ENCODE assay signal across 8 mouse cellular contexts in genomic region chr8:70528182-70528797, GRCm38 (mm10). TPM values are rescaled to one million over a fixed set of nuclear protein-coding genes. Genes with fewer than 3 reads are reported as not detected.
DNase-seq lines count a peak whose midpoint lies in the region; ATAC-seq and TF ChIP-seq lines count a peak whose summit lies in the region.

No protein-coding gene starts in this region.

- H3K4me3 ChIP-seq in layer of hippocampus, adult 2 months: peak overlapping the region; percentile 96
- H3K4me3 ChIP-seq in embryonic facial prominence, embryonic 10.5 days: peak overlapping the region; percentile 90
- peak overlapping the region; percentile 92 for H3K4me3 ChIP-seq in intestine, embryonic 16.5 days (ENCODE audit: low read length)
- peak overlapping the region; percentile 75 for H3K4me3 ChIP-seq in neural tube, embryonic 12.5 days

- H3K9ac ChIP-seq in intestine, embryonic 16.5 days (ENCODE audit: low read depth, low read length): peak overlapping the region; percentile 96
- peak overlapping the region; percentile 77 for H3K9ac ChIP-seq in neural tube, embryonic 12.5 days

- H3K4me2 ChIP-seq in intestine, embryonic 16.5 days (ENCODE audit: low read depth, low read length): peak overlapping the region; percentile 77
- peak overlapping the region; percentile 82 for H3K4me2 ChIP-seq in neural tube, embryonic 12.5 days (replicated peaks)

- 38% methylated on average over 13 of the region's 13 CpGs for WGBS in embryonic facial prominence, embryonic 10.5 days
- 24% methylated on average over 13 of the region's 13 CpGs for WGBS in intestine, embryonic 16.5 days
- WGBS in neural tube, embryonic 12.5 days: 38% methylated on average over 13 of the region's 13 CpGs

- H3K9me3 ChIP-seq in embryonic facial prominence, embryonic 10.5 days: no peaks in the 10 kb centered on the region
- no peaks in the 10 kb centered on the region for H3K9me3 ChIP-seq in intestine, embryonic 16.5 days (ENCODE audit: control insufficient read depth, low read length)
- H3K9me3 ChIP-seq in neural tube, embryonic 12.5 days: no peaks in the 10 kb centered on the region

- TF ChIP-seq CTCF in layer of hippocampus, adult 2 months (conservative IDR thresholded peaks at IDR 0.05): no peak

- peak overlapping the region; percentile 96 for H3K27ac ChIP-seq in layer of hippocampus, adult 2 months
- H3K27ac ChIP-seq in embryonic facial prominence, embryonic 10.5 days (replicated peaks): peak overlapping the region; percentile 99
- peak overlapping the region; percentile 90 for H3K27ac ChIP-seq in intestine, embryonic 16.5 days (ENCODE audit: low read length)
- H3K27ac ChIP-seq in neural tube, embryonic 12.5 days: 0 out of 2 replicates have a peak overlapping the region, but pooled peaks have one; percentile 50

- ATAC-seq in intestine, embryonic 16.5 days: no peak
- ATAC-seq in neural tube, embryonic 12.5 days (ENCODE audit: low FRiP score, low read depth): no peak
- no peak for ATAC-seq in granulocyte monocyte progenitor cell, adult 5-6 weeks (replicated peaks; ENCODE audit: poor library complexity, severe bottlenecking)

- H3K27me3 ChIP-seq in embryonic facial prominence, embryonic 10.5 days (replicated peaks; ENCODE audit: low read depth, poor library complexity, severe bottlenecking): no peaks in the 10 kb centered on the region
- H3K27me3 ChIP-seq in intestine, embryonic 16.5 days (replicated peaks; ENCODE audit: control insufficient read depth, insufficient read depth, low read length): no peaks in the 10 kb centered on the region
- no peaks in the 10 kb centered on the region for H3K27me3 ChIP-seq in neural tube, embryonic 12.5 days (replicated peaks)

- H3K36me3 ChIP-seq in embryonic facial prominence, embryonic 10.5 days (replicated peaks): peaks cover 42% of the 10 kb centered on the region
- H3K36me3 ChIP-seq in intestine, embryonic 16.5 days (ENCODE audit: control insufficient read depth, insufficient read depth, low read length): peaks cover 18% of the 10 kb centered on the region
- H3K36me3 ChIP-seq in neural tube, embryonic 12.5 days: peaks cover 33% of the 10 kb centered on the region

- H3K4me1 ChIP-seq in embryonic facial prominence, embryonic 10.5 days: peaks cover 30% of the 10 kb centered on the region
- peaks cover 16% of the 10 kb centered on the region for H3K4me1 ChIP-seq in intestine, embryonic 16.5 days (ENCODE audit: control insufficient read depth, insufficient read depth, low read length)
- H3K4me1 ChIP-seq in neural tube, embryonic 12.5 days: peaks cover 20% of the 10 kb centered on the region

- no peak for DNase-seq in layer of hippocampus, adult 2 months (ENCODE audit: low spot score in 2 of 2)
- DNase-seq in layer of hippocampus, postnatal 25 days (ENCODE audit: extremely low spot score in 1 of 2, low spot score in 1 of 2): no peak
- no peak for DNase-seq in embryonic facial prominence, embryonic 10.5 days (ENCODE audit: low spot score)
- DNase-seq in right cerebral cortex, adult 18-20 months: no peak
- no peak for DNase-seq in natural killer cell, adult 2 months (ENCODE audit: low spot score in 2 of 2)

RNA-seq across cellular contexts. Expression of gene Kxd1, which starts 0.5 kb away (rescaled TPM):
- total RNA-seq in layer of hippocampus, adult 2 months (2021): 10 to 100 TPM; 37.2 to 40.7 TPM
- total RNA-seq in layer of hippocampus, postnatal 25 days (2021): 10 to 100 TPM; 37.8 to 38.0 TPM
- 49.7 and 51.0 TPM in 2 replicates for polyA plus RNA-seq in embryonic facial prominence, embryonic 10.5 days (2016; fragmentation: Nextera tagmentation; extraction: Ambion mirVana)
- 65.3 and 67.3 TPM in 2 replicates for polyA plus RNA-seq in intestine, embryonic 16.5 days (2015; fragmentation: Nextera tagmentation; extraction: Ambion mirVana)
- polyA plus RNA-seq in neural tube, embryonic 12.5 days (2016; fragmentation: Nextera tagmentation; extraction: Ambion mirVana): 45.5 and 50.3 TPM in 2 replicates
- total RNA-seq in granulocyte monocyte progenitor cell, adult 5-6 weeks (2014; fragmentation: Nextera tagmentation): 83.7 and 84.5 TPM in 2 replicates
- total RNA-seq in granulocyte monocyte progenitor cell, adult 5-6 weeks (2017): 68.7 and 74.4 TPM in 2 replicates

RNA-seq across cellular contexts. Expression of gene Fkbp8, which starts 0.8 kb away (rescaled TPM):
- total RNA-seq in layer of hippocampus, adult 2 months (2021): 100 to 1,000 TPM; 447 to 453 TPM
- total RNA-seq in layer of hippocampus, postnatal 25 days (2021): 100 to 1,000 TPM; 432 to 468 TPM
- polyA plus RNA-seq in embryonic facial prominence, embryonic 10.5 days (2016; fragmentation: Nextera tagmentation; extraction: Ambion mirVana): 278 and 285 TPM in 2 replicates
- polyA plus RNA-seq in intestine, embryonic 16.5 days (2015; fragmentation: Nextera tagmentation; extraction: Ambion mirVana): 320 and 328 TPM in 2 replicates
- polyA plus RNA-seq in neural tube, embryonic 12.5 days (2016; fragmentation: Nextera tagmentation; extraction: Ambion mirVana): 349 and 353 TPM in 2 replicates
- total RNA-seq in granulocyte monocyte progenitor cell, adult 5-6 weeks (2014; fragmentation: Nextera tagmentation): 113 and 149 TPM in 2 replicates
- 107 and 118 TPM in 2 replicates for total RNA-seq in granulocyte monocyte progenitor cell, adult 5-6 weeks (2017)

RNA-seq across cellular contexts. Expression of gene Ell, which starts 11.0 kb away (rescaled TPM):
- total RNA-seq in layer of hippocampus, adult 2 months (2021): 10 to 100 TPM; 20.5 to 24.4 TPM
- 10 to 100 TPM; 20.3 to 23.5 TPM for total RNA-seq in layer of hippocampus, postnatal 25 days (2021)
- polyA plus RNA-seq in embryonic facial prominence, embryonic 10.5 days (2016; fragmentation: Nextera tagmentation; extraction: Ambion mirVana): 20.8 and 21.1 TPM in 2 replicates
- 16.6 and 17.7 TPM in 2 replicates for polyA plus RNA-seq in intestine, embryonic 16.5 days (2015; fragmentation: Nextera tagmentation; extraction: Ambion mirVana)
- polyA plus RNA-seq in neural tube, embryonic 12.5 days (2016; fragmentation: Nextera tagmentation; extraction: Ambion mirVana): 17.8 and 19.5 TPM in 2 replicates
- 11.7 and 13.6 TPM in 2 replicates for total RNA-seq in granulocyte monocyte progenitor cell, adult 5-6 weeks (2014; fragmentation: Nextera tagmentation)
- total RNA-seq in granulocyte monocyte progenitor cell, adult 5-6 weeks (2017): 5.5 and 5.7 TPM in 2 replicates

RNA-seq across cellular contexts. Expression of gene Uba52, which starts 17.7 kb away (rescaled TPM):
- total RNA-seq in layer of hippocampus, adult 2 months (2021): 1,000 to 10,000 TPM in 1 of 2 experiments, 100 to 1,000 TPM in 1; 970 to 1,000 TPM
- total RNA-seq in layer of hippocampus, postnatal 25 days (2021): 1,000 to 10,000 TPM; 1,005 to 1,128 TPM
- polyA plus RNA-seq in embryonic facial prominence, embryonic 10.5 days (2016; fragmentation: Nextera tagmentation; extraction: Ambion mirVana): 908 and 951 TPM in 2 replicates
- polyA plus RNA-seq in intestine, embryonic 16.5 days (2015; fragmentation: Nextera tagmentation; extraction: Ambion mirVana): 991 TPM in 2 replicates
- polyA plus RNA-seq in neural tube, embryonic 12.5 days (2016; fragmentation: Nextera tagmentation; extraction: Ambion mirVana): 766 and 781 TPM in 2 replicates
- 2,675 and 2,799 TPM in 2 replicates for total RNA-seq in granulocyte monocyte progenitor cell, adult 5-6 weeks (2014; fragmentation: Nextera tagmentation)
- total RNA-seq in granulocyte monocyte progenitor cell, adult 5-6 weeks (2017): 3,231 and 3,572 TPM in 2 replicates

RNA-seq across cellular contexts. Expression of gene Rex1bd, which starts 21.7 kb away (rescaled TPM):
- 10 to 100 TPM; 93.9 to 98.1 TPM for total RNA-seq in layer of hippocampus, adult 2 months (2021)
- total RNA-seq in layer of hippocampus, postnatal 25 days (2021): 100 to 1,000 TPM in 1 of 2 experiments, 10 to 100 TPM in 1; 91.1 to 101 TPM
- 118 and 138 TPM in 2 replicates for polyA plus RNA-seq in embryonic facial prominence, embryonic 10.5 days (2016; fragmentation: Nextera tagmentation; extraction: Ambion mirVana)
- 130 and 137 TPM in 2 replicates for polyA plus RNA-seq in intestine, embryonic 16.5 days (2015; fragmentation: Nextera tagmentation; extraction: Ambion mirVana)
- 123 and 135 TPM in 2 replicates for polyA plus RNA-seq in neural tube, embryonic 12.5 days (2016; fragmentation: Nextera tagmentation; extraction: Ambion mirVana)
- total RNA-seq in granulocyte monocyte progenitor cell, adult 5-6 weeks (2014; fragmentation: Nextera tagmentation): 21.7 and 30.2 TPM in 2 replicates
- total RNA-seq in granulocyte monocyte progenitor cell, adult 5-6 weeks (2017): 33.4 and 64.9 TPM in 2 replicates
